Mouse (Mus musculus): ENCODE results near the gene Tshr.

Gene Tshr

GRCm38 (mm10) chr12:91585206-91585605 is 200.8 kb downstream of the Tshr start:
- in situ Hi-C loops (cut with MboI, MseI): loop anchor here in 1 of 2 experiments (25.0 kb wide), 1 partner anchor 398 kb away; no protein-coding TSS in a partner anchor

- in situ Hi-C loops (cut with MboI, MseI): loop anchor here in 1 of 2 experiments (25.0 kb wide), 1 partner anchor 399 kb away; no protein-coding TSS in a partner anchor
Observed at GRCm38 (mm10) chr12:91585815-91586214, 201.5 kb downstream of the Tshr start.

GRCm38 (mm10) chr12:91587077-91587476 is 202.7 kb downstream of the Tshr start:
- in situ Hi-C loops (cut with MboI, MseI): loop anchor here in 1 of 2 experiments (25.0 kb wide), 1 partner anchor 400 kb away; no protein-coding TSS in a partner anchor

- in situ Hi-C loops (cut with MboI, MseI): loop anchor here in 1 of 2 experiments (25.0 kb wide), 1 partner anchor 400 kb away; no protein-coding TSS in a partner anchor
Observed at GRCm38 (mm10) chr12:91587491-91588033, 203.2 kb downstream of the Tshr start.

GRCm38 (mm10) chr12:91588176-91588669 is 203.9 kb downstream of the Tshr start:
- in situ Hi-C loops (cut with MboI, MseI): loop anchor here in 1 of 2 experiments (25.0 kb wide), 1 partner anchor 401 kb away; no protein-coding TSS in a partner anchor

- in situ Hi-C loops (cut with MboI, MseI): loop anchor here in 1 of 2 experiments (25.0 kb wide), 1 partner anchor 402 kb away; no protein-coding TSS in a partner anchor
Observed at GRCm38 (mm10) chr12:91588670-91589541, 204.5 kb downstream of the Tshr start.

GRCm38 (mm10) chr12:91589542-91589846 is 205.1 kb downstream of the Tshr start:
- in situ Hi-C loops (cut with MboI, MseI): loop anchor here in 1 of 2 experiments (25.0 kb wide), 1 partner anchor 402 kb away; no protein-coding TSS in a partner anchor

- in situ Hi-C loops (cut with MboI, MseI): loop anchor here in 1 of 2 experiments (10.0 to 25.0 kb wide), 2 partner anchors 75 to 403 kb away; no protein-coding TSS in a partner anchor
Observed at GRCm38 (mm10) chr12:91589847-91590690, 205.7 kb downstream of the Tshr start, which contains the start of gene Gtf2a1. TSS of gene Gtf2a1 (minus strand) at chr12:91590487.

- in situ Hi-C loops (cut with MboI, MseI): loop anchor here in 1 of 2 experiments (10.0 to 25.0 kb wide), 2 partner anchors 74 to 403 kb away; no protein-coding TSS in a partner anchor
Observed at GRCm38 (mm10) chr12:91590716-91591115, 206.4 kb downstream of the Tshr start.

- in situ Hi-C loops (cut with MboI, MseI): loop anchor here in 1 of 2 experiments (10.0 to 25.0 kb wide), 2 partner anchors 74 to 404 kb away; no protein-coding TSS in a partner anchor
Observed at GRCm38 (mm10) chr12:91591191-91591590, 206.8 kb downstream of the Tshr start.

GRCm38 (mm10) chr12:91592128-91592527 is 207.8 kb downstream of the Tshr start:
- in situ Hi-C loops (cut with MboI, MseI): loop anchor here in 1 of 2 experiments (10.0 to 25.0 kb wide), 2 partner anchors 73 to 405 kb away; no protein-coding TSS in a partner anchor

Data from T-helper 17 cell (primary cell).